ENCODE assay signal across 22 mouse cellular contexts in genomic region chr1:69489026-69489425, GRCm38 (mm10).
DNase-seq lines count a peak whose midpoint lies in the region; ATAC-seq lines count a peak whose summit lies in the region.
"Had no signal": no experiment of that assay in that cellular context is flagged by ENCODE, and none has a peak within 500 bp of the region (broad histone marks: within the 10 kb centered on the region; RNA-seq: fewer than 3 reads in every experiment).

No protein-coding gene starts in this region.

- DNase-seq in midbrain, embryonic 14.5 days: peak; percentile 19
- DNase-seq in midbrain, embryonic 10.5 days (ENCODE audit: low spot score): no peak
- peak; percentile 62 for DNase-seq in embryonic facial prominence, embryonic 11.5 days (ENCODE audit: low spot score)
- DNase-seq in kidney, postnatal 14 days: peak; percentile 21
- no peak for DNase-seq in heart, adult 18-20 months
- no peak for DNase-seq in thymus, postnatal 0 days (ENCODE audit: low spot score)
- DNase-seq: adrenal gland, adult 2 months; B cell, adult 2 months; cerebellum, adult 9-10 months; gastrocnemius, adult 2 months; heart, adult 11 months; heart, postnatal 36 days; liver, embryonic 13.5 days; lung, postnatal 36 days; right cerebral cortex, postnatal 4 days; thymus, postnatal 36 days had no signal

- no peaks in the 10 kb centered on the region for H3K4me1 ChIP-seq in midbrain, embryonic 14.5 days (ENCODE audit: control insufficient read depth, insufficient read depth, low read length)
- H3K4me1 ChIP-seq in midbrain, embryonic 10.5 days: peaks cover 18% of the 10 kb centered on the region
- H3K4me1 ChIP-seq in embryonic facial prominence, embryonic 11.5 days (ENCODE audit: control insufficient read depth, insufficient read depth, low read length): no peaks in the 10 kb centered on the region
- no peaks in the 10 kb centered on the region for H3K4me1 ChIP-seq in hindbrain, embryonic 12.5 days
- H3K4me1 ChIP-seq: hindbrain, embryonic 15.5 days; limb, embryonic 12.5 days had no signal

- H3K36me3 ChIP-seq in midbrain, embryonic 14.5 days (ENCODE audit: control insufficient read depth, insufficient read depth, low read length): no peaks in the 10 kb centered on the region
- H3K36me3 ChIP-seq in midbrain, embryonic 10.5 days: no peaks in the 10 kb centered on the region
- H3K36me3 ChIP-seq in embryonic facial prominence, embryonic 11.5 days (replicated peaks; ENCODE audit: control insufficient read depth, insufficient read depth, low read depth, low read length): no peaks in the 10 kb centered on the region
- H3K36me3 ChIP-seq in hindbrain, embryonic 12.5 days: no peaks in the 10 kb centered on the region
- H3K36me3 ChIP-seq: hindbrain, embryonic 15.5 days; limb, embryonic 12.5 days; liver, embryonic 13.5 days had no signal

- no peak overlapping the region for H3K4me3 ChIP-seq in midbrain, embryonic 14.5 days (replicated peaks; ENCODE audit: low read depth, low read length)
- H3K4me3 ChIP-seq in midbrain, embryonic 10.5 days: no peak overlapping the region
- H3K4me3 ChIP-seq in embryonic facial prominence, embryonic 11.5 days (ENCODE audit: low read depth, low read length): no peak overlapping the region
- no peak overlapping the region for H3K4me3 ChIP-seq in hindbrain, embryonic 12.5 days
- H3K4me3 ChIP-seq: gastrocnemius, adult 2 months; hindbrain, embryonic 15.5 days; limb, embryonic 12.5 days; liver, embryonic 13.5 days had no signal

- no peaks in the 10 kb centered on the region for H3K27me3 ChIP-seq in midbrain, embryonic 14.5 days (ENCODE audit: control insufficient read depth, insufficient read depth, low read length)
- H3K27me3 ChIP-seq in midbrain, embryonic 10.5 days (ENCODE audit: low read depth, poor library complexity, severe bottlenecking): no peaks in the 10 kb centered on the region
- H3K27me3 ChIP-seq in embryonic facial prominence, embryonic 11.5 days (ENCODE audit: control insufficient read depth, insufficient read depth, low read length): no peaks in the 10 kb centered on the region
- no peaks in the 10 kb centered on the region for H3K27me3 ChIP-seq in hindbrain, embryonic 12.5 days
- H3K27me3 ChIP-seq: hindbrain, embryonic 15.5 days; limb, embryonic 12.5 days; liver, embryonic 13.5 days had no signal

- no peaks in the 10 kb centered on the region for H3K9me3 ChIP-seq in midbrain, embryonic 14.5 days (ENCODE audit: control insufficient read depth, low read length)
- no peaks in the 10 kb centered on the region for H3K9me3 ChIP-seq in midbrain, embryonic 10.5 days (replicated peaks)
- no peaks in the 10 kb centered on the region for H3K9me3 ChIP-seq in embryonic facial prominence, embryonic 11.5 days (replicated peaks; ENCODE audit: control insufficient read depth, low read length)
- no peaks in the 10 kb centered on the region for H3K9me3 ChIP-seq in hindbrain, embryonic 12.5 days (replicated peaks)
- H3K9me3 ChIP-seq: hindbrain, embryonic 15.5 days; limb, embryonic 12.5 days; liver, embryonic 13.5 days had no signal

- no peak for ATAC-seq in midbrain, embryonic 14.5 days (ENCODE audit: low FRiP score, low TSS enrichment)
- ATAC-seq in embryonic facial prominence, embryonic 11.5 days (replicated peaks; ENCODE audit: insufficient number of reproducible peaks, low FRiP score, low TSS enrichment, low read depth): no peak
- ATAC-seq in hindbrain, embryonic 12.5 days (ENCODE audit: low FRiP score): no peak
- ATAC-seq: intestine, embryonic 16.5 days had no signal

- no peak overlapping the region for H3K4me2 ChIP-seq in midbrain, embryonic 14.5 days (ENCODE audit: low read length)
- H3K4me2 ChIP-seq in embryonic facial prominence, embryonic 11.5 days (ENCODE audit: low read depth, low read length): no peak overlapping the region
- H3K4me2 ChIP-seq in hindbrain, embryonic 12.5 days (replicated peaks): no peak overlapping the region
- H3K4me2 ChIP-seq: hindbrain, embryonic 15.5 days; limb, embryonic 12.5 days; liver, embryonic 13.5 days; lung, embryonic 14.5 days; midbrain, embryonic 11.5 days had no signal

- 19% methylated on average over 7 of the region's 7 CpGs for WGBS in midbrain, embryonic 14.5 days
- 51% methylated on average over 7 of the region's 7 CpGs for WGBS in midbrain, embryonic 10.5 days
- WGBS in embryonic facial prominence, embryonic 11.5 days: 19% methylated on average over 7 of the region's 7 CpGs
- WGBS in hindbrain, embryonic 12.5 days: 63% methylated on average over 7 of the region's 7 CpGs

- H3K9ac ChIP-seq in midbrain, embryonic 14.5 days (replicated peaks; ENCODE audit: low read length): no peak overlapping the region
- H3K9ac ChIP-seq in embryonic facial prominence, embryonic 11.5 days (replicated peaks; ENCODE audit: low read length): no peak overlapping the region
- H3K9ac ChIP-seq in hindbrain, embryonic 12.5 days: no peak overlapping the region
- H3K9ac ChIP-seq: hindbrain, embryonic 15.5 days; limb, embryonic 12.5 days; liver, embryonic 13.5 days; lung, embryonic 14.5 days had no signal

- H3K27ac ChIP-seq in midbrain, embryonic 14.5 days (replicated peaks; ENCODE audit: low read depth, low read length): no peak overlapping the region
- no peak overlapping the region; the same call in 1 of the 2 replicates for H3K27ac ChIP-seq in midbrain, embryonic 10.5 days (replicated peaks)
- H3K27ac ChIP-seq in embryonic facial prominence, embryonic 11.5 days (replicated peaks; ENCODE audit: low read depth, low read length): no peak overlapping the region
- H3K27ac ChIP-seq in hindbrain, embryonic 12.5 days: no peak overlapping the region
- H3K27ac ChIP-seq: gastrocnemius, adult 2 months; hindbrain, embryonic 15.5 days; limb, embryonic 12.5 days; liver, embryonic 13.5 days had no signal

Comparison
In these comparisons a context has a peak if more than half of its experiments do, and no peak if none do; other contexts are left out.
1. DNase-seq: peak in midbrain, embryonic 14.5 days (single experiment), embryonic facial prominence, embryonic 11.5 days (single experiment) and kidney, postnatal 14 days (single experiment); none in midbrain, embryonic 10.5 days (single experiment), heart, adult 18-20 months (0 of 2) and thymus, postnatal 0 days (single experiment).